ENCODE assay signal across 8 mouse cellular contexts in the genomic region with DNA sequence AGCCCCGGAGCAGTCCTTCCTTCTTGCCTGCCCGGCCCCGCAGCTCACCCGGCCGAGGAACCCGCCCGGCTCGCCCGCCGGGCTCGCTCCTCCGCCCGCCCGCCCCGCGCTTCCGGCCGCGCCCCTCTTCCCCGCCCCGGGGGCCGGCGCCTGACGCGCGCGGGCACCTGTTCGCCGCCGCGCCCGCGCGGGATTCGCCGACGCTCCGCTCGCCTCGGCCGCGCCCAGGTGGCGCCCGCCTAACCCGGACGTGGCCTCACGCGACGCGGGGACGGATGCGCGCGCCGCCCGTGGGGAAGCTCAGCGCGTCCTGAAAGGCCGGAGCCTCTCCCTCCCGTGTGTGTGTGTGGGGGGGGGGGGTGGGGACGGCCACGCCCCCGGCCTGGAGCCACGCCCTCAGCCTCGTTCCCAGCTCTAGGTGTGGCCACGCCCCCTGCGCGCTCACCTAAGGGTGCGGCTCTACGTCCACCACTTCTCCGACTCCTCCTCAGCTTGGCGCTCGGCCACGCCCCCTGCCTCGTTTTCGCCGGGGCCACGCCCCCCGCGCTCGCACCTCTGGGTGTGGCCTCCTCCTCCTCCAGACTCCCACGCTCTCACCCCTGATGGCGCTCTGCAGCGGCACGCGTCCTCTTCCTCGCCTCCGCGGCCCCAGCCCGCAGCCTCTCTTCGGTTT. TPM values are rescaled to one million over a fixed set of nuclear protein-coding genes. Genes with fewer than 3 reads are reported as not detected.
DNase-seq lines count a peak whose midpoint lies in the region; ATAC-seq lines count a peak whose summit lies in the region.

No protein-coding gene starts in this region.

- peaks cover 14% of the 10 kb centered on the region for H3K27me3 ChIP-seq in hindbrain, embryonic 13.5 days

- H3K4me2 ChIP-seq in hindbrain, embryonic 13.5 days: peak overlapping the region; percentile 68

- WGBS in hindbrain, embryonic 13.5 days: under 1% methylated on average over 27 of the region's 91 CpGs

- peak overlapping the region; percentile 90 for H3K4me3 ChIP-seq in hindbrain, embryonic 13.5 days

- H3K9me3 ChIP-seq in hindbrain, embryonic 13.5 days: no peaks in the 10 kb centered on the region

- ATAC-seq in frontal cortex, adult (ENCODE audit: low TSS enrichment): peak; percentile 63
- ATAC-seq in hindbrain, embryonic 13.5 days (ENCODE audit: low FRiP score): peak; percentile 92

- peaks cover 30% of the 10 kb centered on the region for H3K4me1 ChIP-seq in hindbrain, embryonic 13.5 days (replicated peaks)

- peak; percentile 98 for DNase-seq in MN1 (ENCODE audit: low spot score)
- DNase-seq in cerebellum, adult 9-10 months: peak; percentile 99
- DNase-seq in layer of hippocampus, postnatal 25 days (ENCODE audit: extremely low spot score in 1 of 2, low spot score in 1 of 2): peak; percentile 85 to 94
- DNase-seq in lung, postnatal 14 days: peak; percentile 88
- peak; percentile 93 for DNase-seq in retina, embryonic 14.5 days (ENCODE audit: low spot score)
- peak; percentile 100 for DNase-seq in thymus, postnatal 36 days

- H3K36me3 ChIP-seq in hindbrain, embryonic 13.5 days: no peaks in the 10 kb centered on the region

- H3K27ac ChIP-seq in hindbrain, embryonic 13.5 days: peak overlapping the region; percentile 98

- H3K9ac ChIP-seq in hindbrain, embryonic 13.5 days: peak overlapping the region; percentile 93

RNA-seq across cellular contexts. Expression of gene Bicdl1, which starts 0.9 kb away (rescaled TPM):
- polyA plus RNA-seq in hindbrain, embryonic 13.5 days (2015; fragmentation: Nextera tagmentation; extraction: Ambion mirVana): 28.3 and 33.1 TPM in 2 replicates
- total RNA-seq in layer of hippocampus, postnatal 25 days (2021): 100 to 1,000 TPM; 117 to 122 TPM

Comparison
In these comparisons a context has a peak if more than half of its experiments do, and no peak if none do; other contexts are left out.
1. Peak in every context shown above with its lines: DNase-seq, ATAC-seq, H3K4me3 ChIP-seq and H3K27ac ChIP-seq.